Mouse (Mus musculus) cerebellum, adult 11 months (tissue): ENCODE results near the gene Tnfsf14.

Experiments used
- DNase-seq: peaks from one replicate; pipeline ENCODE4 v3.0.0; 2022

Tnfsf14 gene

GRCm38 (mm10) chr17:57194041-57194507 is at the start of gene Tnfsf14:
Tnfsf14 (minus strand) TSS chr17:57194177.
- DNase-seq: no peak

DNA sequence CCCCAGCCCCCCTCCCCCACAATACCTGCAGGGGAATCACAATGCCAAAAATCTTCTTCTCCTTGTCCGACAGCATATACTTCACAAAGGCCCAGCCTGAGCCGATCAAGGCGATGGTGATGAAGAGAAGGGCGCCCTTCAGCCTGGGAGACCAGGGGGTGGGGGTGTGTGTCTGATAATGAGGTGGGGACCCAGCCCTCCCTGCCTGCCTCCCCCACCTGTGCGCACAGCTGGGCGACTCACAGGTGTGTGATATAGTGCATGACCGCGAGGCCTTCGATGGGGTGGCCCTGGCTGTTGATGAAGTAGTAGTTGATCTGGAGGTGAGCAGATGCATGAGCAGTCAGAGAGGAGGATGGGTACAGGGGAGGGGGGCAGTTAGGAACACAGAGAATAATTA is 43.2 kb upstream of the Tnfsf14 start:
- DNase-seq: no peak

DNA sequence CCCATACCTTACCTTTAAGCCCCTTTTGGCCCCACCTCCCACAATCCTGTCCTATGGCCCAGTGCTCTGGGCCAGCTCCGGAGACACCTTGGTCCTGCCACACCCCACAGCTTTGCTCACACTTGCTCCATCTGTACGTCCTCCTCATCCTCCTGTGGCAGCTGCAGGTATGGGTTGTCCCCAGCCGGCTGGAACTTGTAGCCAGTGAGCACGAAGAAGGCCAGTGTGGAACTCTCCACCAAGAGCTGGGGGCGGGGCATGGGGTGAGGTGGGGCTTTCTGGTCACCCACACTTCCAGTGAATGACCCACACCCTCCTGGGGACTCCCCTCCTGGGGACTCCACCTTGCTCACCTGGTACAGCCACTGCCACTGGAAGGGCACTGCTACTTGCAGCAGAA is 41.8 kb upstream of the Tnfsf14 start:
- no peak for DNase-seq

DNA sequence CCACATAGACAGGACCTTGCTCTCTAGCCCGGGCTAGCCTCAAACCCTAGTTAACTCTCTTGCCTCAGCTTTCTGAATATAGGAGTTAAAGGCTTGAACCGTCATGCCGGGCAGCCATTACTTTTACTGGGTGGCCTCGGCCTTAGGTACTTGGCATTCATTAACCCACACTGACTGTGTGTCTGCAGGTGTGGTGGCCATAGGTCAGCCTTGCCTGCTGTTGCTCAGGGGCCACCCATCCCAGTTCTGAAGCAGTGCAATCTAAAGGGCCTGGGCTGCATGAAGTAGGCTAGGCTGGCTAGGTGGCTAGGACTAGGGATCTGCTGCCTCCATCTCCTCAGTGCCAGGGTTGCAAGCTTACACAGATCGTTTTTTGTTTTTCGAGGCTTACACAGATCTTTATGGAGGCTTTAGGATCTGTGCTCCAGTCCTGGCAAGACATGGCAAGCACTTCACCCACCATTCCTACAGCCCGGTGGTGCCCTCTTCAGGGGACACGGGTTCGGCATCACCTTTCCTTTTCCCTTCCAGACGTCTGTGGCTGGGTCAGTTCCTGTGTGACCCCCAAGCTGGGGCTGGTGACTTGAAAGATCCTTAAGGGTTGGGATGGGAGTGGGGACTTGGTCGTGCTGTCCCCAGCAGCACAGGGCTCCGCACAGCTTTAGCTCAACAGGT is 40.4 kb upstream of the Tnfsf14 start:
- DNase-seq: no peak

DNA sequence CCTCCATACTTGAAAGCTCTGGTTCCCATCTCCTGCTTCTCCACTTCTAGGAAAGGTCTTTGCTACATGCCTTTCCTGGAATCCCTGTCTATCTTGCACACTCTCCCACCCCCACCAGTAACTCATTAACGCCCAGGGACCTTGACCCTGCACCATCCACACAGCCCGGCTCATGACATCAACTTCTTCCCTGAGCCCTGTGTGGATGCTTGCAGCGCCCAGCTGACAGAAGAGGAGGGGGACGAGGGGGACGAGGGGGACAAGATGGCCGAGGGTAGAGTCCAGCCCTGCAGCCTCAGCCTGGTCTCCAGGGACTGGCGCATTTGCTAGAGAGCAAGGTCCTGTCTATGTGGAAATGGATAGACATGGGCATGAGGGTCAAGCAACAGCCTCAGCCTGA is 39.1 kb upstream of the Tnfsf14 start:
- DNase-seq: no peak

DNA sequence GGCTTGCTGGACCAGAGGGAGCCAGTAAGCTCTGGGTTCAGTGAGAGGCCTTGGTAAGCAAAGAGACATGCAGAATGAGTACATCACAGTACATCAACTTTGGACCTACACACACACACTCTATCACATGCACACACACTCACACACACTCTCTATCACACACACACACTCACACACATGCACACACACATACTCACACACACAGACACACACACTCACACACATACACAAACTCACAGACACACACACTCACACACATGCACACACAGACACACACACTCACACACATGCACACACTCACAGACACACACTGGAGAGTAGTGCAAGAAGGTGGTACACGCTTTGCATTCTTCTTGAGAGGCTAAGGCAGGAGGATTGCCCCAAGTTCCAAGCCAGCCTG is 38.2 kb upstream of the Tnfsf14 start:
- DNase-seq: no peak

GRCm38 (mm10) chr17:57231321-57231771 is 37.4 kb upstream of the Tnfsf14 start:
- no peak for DNase-seq

- no peak for DNase-seq
Observed at GRCm38 (mm10) chr17:57230728-57231125, 36.8 kb upstream of the Tnfsf14 start.

- no peak for DNase-seq
Observed at GRCm38 (mm10) chr17:57229851-57230727, 36.1 kb upstream of the Tnfsf14 start.

DNA sequence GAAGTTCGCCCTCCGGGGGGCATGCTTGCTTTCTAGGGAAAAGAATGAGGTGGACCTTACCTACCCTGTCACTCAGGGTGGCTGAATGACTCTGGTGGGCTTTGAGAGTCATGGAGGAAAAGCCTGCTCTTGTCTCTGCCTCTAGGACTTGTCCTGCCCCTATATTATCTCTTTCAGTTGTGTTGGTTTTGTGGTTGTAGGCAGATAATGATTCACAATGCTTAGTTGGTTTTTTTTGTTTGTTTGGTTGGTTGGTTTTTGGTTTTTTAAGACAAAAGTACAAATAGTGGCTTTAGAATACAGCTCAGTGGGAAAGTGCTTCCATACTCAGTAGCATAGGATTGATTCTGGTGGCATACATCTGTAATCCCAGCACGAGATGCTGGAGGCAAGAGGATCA is 34.9 kb upstream of the Tnfsf14 start:
- DNase-seq: no peak

DNA sequence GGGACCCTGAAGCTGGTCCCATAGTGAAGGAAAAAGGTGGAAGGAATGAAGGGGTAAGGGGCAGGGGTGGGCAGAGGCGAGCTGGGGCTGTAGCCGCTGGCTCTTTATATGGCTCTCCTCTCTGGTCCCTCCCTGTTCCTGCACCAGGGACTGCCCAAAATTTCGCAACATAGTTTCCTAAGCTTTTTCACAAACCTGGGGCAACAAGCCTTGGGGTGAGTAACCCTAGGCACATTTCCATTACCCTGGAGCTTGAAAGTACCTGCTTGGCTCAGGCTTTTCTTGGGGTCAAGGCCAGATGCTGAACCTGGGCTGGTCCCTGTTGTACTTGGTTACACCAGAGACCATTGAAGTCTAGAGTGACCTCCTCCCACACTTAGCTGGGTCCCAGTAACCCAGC is 34.0 kb upstream of the Tnfsf14 start, which contains the start of gene C3:
Gene C3, minus strand, starts transcription at position 123 of the 400 bp plus-strand sequence.
- DNase-seq: no peak

GRCm38 (mm10) chr17:57227468-57227867 is 33.5 kb upstream of the Tnfsf14 start:
- no peak for DNase-seq

- DNase-seq: no peak
Observed at GRCm38 (mm10) chr17:57223313-57223712, 29.3 kb upstream of the Tnfsf14 start.

DNA sequence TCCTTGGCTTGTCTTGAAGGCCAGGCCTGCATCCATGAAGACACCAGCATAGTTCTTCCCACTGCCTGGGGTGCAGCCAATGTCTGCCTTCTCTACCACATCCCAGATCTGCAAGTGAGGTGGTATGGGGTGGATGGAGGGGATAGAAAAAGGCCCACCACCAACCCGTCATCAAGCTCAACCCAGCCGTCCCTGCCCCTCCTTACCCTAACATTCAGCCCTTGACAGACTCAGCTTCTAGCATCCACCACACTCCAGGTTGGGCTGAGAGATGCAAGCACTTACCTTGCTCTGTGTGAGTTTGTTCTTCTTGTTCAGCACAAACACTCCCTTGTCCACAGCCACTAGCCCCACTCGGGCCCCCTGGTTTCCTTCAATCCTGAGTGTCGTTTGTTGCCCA is 27.9 kb upstream of the Tnfsf14 start:
- DNase-seq: no peak

- DNase-seq: no peak
Observed at GRCm38 (mm10) chr17:57219884-57220207, 25.9 kb upstream of the Tnfsf14 start.

GRCm38 (mm10) chr17:57219167-57219883 is 25.3 kb upstream of the Tnfsf14 start:
- DNase-seq: peak; percentile 52

GRCm38 (mm10) chr17:57218335-57218900 is 24.4 kb upstream of the Tnfsf14 start:
- DNase-seq: no peak

DNA sequence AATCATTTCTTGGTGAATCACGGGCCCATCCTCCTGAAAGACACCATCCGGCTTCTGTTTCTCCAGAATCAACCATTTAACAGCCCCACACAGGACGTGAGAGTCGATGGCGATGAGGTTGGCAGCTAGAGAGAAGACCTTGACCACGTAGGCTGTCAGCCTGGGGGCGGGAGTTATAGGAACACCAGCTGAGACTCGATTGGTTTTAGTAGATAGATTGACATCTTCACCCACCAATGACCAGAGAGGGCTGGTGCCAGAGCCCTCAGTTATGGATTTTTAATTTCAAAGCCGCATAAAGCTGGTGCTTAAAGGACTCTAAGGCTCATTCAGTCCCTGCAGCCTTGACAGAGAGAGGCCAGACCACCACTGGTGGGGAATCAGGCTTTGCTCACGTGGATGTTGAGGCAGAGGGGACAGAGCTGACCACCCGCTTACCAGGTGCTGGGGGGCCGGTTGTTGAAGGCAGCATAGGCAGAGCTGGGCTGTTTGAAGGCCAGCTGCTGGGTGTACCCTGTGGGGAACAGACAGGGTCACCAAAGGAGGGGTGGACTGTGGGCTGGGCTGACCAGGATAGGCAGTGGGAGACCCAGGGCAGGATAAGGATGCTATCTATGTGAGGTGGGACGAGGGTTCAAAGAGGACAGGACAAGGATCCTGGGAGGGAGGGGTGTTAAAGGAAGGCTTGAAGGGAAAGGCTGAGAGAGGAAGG is 20.9 kb upstream of the Tnfsf14 start:
- no peak for DNase-seq

DNA sequence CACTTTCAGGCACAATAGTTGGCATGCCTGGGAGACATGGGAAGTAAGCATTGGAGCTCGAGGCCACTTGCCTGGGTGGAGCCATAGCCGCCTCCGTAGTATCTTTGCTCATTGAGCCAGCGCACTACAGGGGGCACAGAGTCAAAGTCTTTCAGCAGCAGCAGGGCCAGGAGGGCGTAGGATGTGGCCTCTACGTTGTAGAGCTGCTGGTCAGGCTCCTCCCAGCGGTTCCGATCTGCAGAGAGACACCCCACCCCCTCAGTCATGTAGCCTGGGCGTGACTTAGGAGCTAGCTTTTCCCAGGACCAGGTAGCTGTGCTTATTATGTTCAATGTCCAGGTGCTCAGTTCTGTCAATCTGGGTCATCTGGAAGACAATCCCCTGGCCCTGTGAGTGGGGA is 17.5 kb upstream of the Tnfsf14 start:
- DNase-seq: no peak

DNA sequence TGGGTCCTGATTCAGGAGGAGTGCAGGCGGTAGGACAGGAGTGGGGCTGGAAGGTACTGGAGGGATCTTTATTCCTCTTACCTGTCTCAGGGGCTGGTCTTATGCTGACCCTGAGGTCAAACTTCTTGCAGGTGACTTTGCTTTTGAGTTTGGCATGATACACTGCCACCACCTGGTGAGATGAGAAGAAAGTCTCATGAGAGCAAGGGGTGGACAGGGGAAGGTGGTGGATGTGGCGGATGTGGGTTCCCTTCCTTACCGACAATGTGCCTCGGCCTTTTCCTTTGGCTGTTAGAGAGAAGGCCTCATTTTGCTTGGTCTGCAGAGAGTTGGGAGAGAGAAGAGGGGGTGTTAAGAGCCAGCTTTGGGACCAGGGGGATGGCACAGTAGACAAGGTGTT is 15.4 kb upstream of the Tnfsf14 start:
- no peak for DNase-seq

DNA sequence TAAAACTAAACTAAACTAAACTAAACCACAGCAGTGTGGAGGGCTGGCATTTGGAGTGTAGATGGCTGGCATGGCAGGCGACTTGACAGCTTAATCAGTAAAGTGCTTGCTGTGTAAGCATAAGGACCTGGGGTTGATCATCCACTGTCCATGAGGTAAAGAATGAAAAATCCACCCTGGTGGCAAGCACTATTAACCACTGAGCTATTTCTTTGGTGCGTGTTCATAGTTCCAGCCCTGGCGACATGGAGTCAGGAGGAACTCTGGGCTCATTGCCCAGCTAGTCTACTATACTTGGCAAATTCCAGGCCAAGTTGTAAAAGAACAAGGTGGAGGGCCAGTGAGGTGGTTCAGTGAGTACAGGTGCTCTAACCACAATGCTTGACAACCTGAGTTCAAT is 14.0 kb upstream of the Tnfsf14 start:
- DNase-seq: no peak
